Mouse (Mus musculus) cerebellum, adult (tissue): ENCODE measurements at regions not wholly inside any gene's neighbourhood (a gene's known extent, or its start where the extent isn't known, plus 50 kb on each side); places are given as distances from the start of the nearest gene placed in this dataset.
A peak's percentile ranks its signal among the peaks of the same experiment; 100 is the strongest.

Experiments
- ATAC-seq: cut with Nextera tagmentation; 2 replicates; pipeline ENCODE4 v1.9.2; 2017; ENCODE audit warnings: mild to moderate bottlenecking, moderate library complexity, mixed read lengths; ENCODE audit not compliant: insufficient number of reproducible peaks, low FRiP score, low TSS enrichment

- ATAC-seq, result no peak
Measured at GRCm38 (mm10) chrX:5873464-5873863, 173.8 kb upstream of the Nudt11 start.

DNA sequence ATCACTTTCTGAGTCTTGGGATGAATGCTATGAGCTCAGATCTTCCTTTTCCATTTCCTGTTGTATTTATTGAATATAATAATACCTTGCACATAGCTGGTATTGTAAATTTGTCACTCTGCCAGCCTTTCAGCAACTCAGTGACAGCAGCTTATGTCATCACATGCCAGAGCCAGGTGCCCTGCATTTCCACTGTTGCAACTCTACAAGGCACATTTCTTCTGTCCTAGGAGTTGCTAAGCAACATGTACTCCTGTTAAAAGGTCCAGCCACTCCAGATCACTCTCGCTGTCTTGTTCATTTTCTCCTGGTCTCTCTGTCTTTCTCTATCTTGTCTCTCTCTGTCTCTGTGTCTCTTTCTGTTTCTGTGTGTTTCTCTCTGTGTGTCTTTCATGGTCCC, 130.1 kb upstream of the Nudt11 start:
- no peak for ATAC-seq

GRCm38 (mm10) chrX:5933517-5933916, 113.7 kb upstream of the Nudt11 start:
- ATAC-seq, result peak; percentile 58

DNA sequence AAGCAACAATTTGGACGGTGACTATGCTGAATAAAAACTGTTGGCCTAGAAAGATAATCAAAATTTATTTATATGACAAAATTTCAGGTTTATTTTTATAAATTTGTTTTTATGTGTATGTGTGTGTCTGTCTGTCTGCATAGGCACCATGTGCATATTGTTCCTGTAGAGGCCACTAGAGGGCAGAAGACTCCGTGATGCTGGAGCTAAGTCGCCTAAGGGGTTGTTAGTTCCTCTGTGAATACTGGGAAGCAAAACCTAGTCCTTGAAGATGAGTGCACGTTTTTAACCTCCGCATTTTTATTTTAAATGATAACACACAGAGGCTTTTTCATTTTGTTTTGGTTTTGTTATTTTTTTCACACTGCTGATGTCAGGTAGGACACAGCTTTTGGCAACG, 105.3 kb upstream of the Nudt11 start:
- no peak for ATAC-seq
